Mouse (Mus musculus) kidney, embryonic 14.5 days (tissue): ENCODE measurements around the gene Fcer2a. TPM values are rescaled to one million over a fixed set of nuclear protein-coding genes. Genes with fewer than 3 reads are reported as not detected.
A peak's percentile ranks its signal among the peaks of the same experiment; 100 is the strongest.

ENCODE experiments used
- ATAC-seq: fragments of 200-750 bp; cut with Nextera tagmentation; 2 replicates; pipeline ENCODE4 v1.8.0; 2017; ENCODE audit warnings: moderate number of reproducible peaks, mild to moderate bottlenecking, moderate TSS enrichment, moderate library complexity; ENCODE audit not compliant: low FRiP score, low TSS enrichment
- H3K27ac ChIP-seq: fragments of 300-500 bp; sonication (generic); 2 replicates; pipeline ENCODE4 v1.5.1; 2014; ENCODE audit warnings: low read depth, mild to moderate bottlenecking, low read length, moderate library complexity, mixed read lengths
- H3K27me3 ChIP-seq: fragments of 300-500 bp; sonication (generic); 2 replicates; pipeline ENCODE4 v1.6.1; 2014; ENCODE audit warnings: mild to moderate bottlenecking, low read length; ENCODE audit not compliant: control insufficient read depth, insufficient read depth
- H3K36me3 ChIP-seq: fragments of 300-500 bp; sonication (generic); 2 replicates; pipeline ENCODE4 v1.6.1; 2014; ENCODE audit warnings: low read length, mixed read lengths; ENCODE audit not compliant: control insufficient read depth, insufficient read depth
- H3K4me1 ChIP-seq: fragments of 300-500 bp; sonication (generic); 2 replicates; pipeline ENCODE4 v1.6.1; 2014; ENCODE audit warnings: low read length, mixed read lengths; ENCODE audit not compliant: control insufficient read depth, insufficient read depth
- H3K4me2 ChIP-seq: fragments of 300-500 bp; sonication (generic); replicated peaks from 2 replicates; pipeline ENCODE4 v1.6.1; 2014; ENCODE audit warnings: low read depth, mild to moderate bottlenecking, low read length
- H3K4me3 ChIP-seq: fragments of 300-500 bp; sonication (generic); 2 replicates; pipeline ENCODE4 v1.5.1; 2014; ENCODE audit warnings: mild to moderate bottlenecking, low read length
- H3K9ac ChIP-seq: fragments of 300-500 bp; sonication (generic); 2 replicates; pipeline ENCODE4 v1.6.1; 2014; ENCODE audit warnings: low read depth, mild to moderate bottlenecking, low read length, moderate library complexity
- H3K9me3 ChIP-seq: fragments of 300-500 bp; sonication (generic); 2 replicates; pipeline ENCODE4 v1.6.1; 2016; ENCODE audit warnings: low read length; ENCODE audit not compliant: control insufficient read depth
- WGBS: fragments of 180-500 bp; shearing (Covaris S2); extraction: QIAGEN DNeasy Blood & Tissue Kit; methylation state at CpG from one replicate; pipeline ENCODE4 v1.1.7; 2014; 5-methylcytosine and 5-hydroxymethylcytosine counted together
- polyA plus RNA-seq: library from polyadenylated mRNA; unstranded; fragments of >200 nt; fragmentation: Nextera tagmentation; extraction: Ambion mirVana; gene quantifications from 2 replicates; pipeline ENCODE4 v1.2.1, GENCODE M21; 2014

Fcer2a gene
- polyA plus RNA-seq, result 0.09 and 0.30 TPM in 2 replicates

DNA sequence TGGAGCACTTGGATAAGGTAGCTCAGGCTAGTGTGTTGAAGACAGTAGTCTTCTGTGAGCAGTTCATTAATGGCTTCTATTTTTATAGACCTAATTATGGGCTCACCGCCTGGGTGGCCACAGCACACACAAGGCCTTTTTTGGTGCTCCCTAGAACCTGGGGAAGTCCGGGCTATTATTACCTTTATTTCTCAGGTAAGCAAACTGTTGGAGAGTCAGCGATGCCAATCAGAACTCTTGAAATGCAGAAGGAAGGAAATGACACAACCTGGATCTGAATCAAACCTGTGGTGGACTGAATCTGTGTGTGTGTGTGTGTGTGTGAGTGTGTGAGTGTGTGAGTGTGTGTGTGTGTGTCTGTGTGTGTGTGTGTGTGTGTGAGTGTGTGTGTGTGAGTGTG, at the start of gene Fcer2a:
Gene Fcer2a, minus strand, starts transcription at position 55 of the 400 bp plus-strand sequence.
- Histone ChIP-seq H3K9me3 (no peaks in the 10 kb centered on the region), H3K4me2 (no peak within 1 kb of the TSS), H3K4me3 (no peak within 1 kb of the TSS), H3K27ac (no peak within 1 kb of the TSS), H3K4me1 (no peaks in the 10 kb centered on the region), H3K27me3 (no peaks in the 10 kb centered on the region), H3K36me3 (no peaks in the 10 kb centered on the region), H3K9ac (no peak within 1 kb of the TSS)
- ATAC-seq, result no peak
- 79% methylated on average over 3 of the region's 3 CpGs for whole genome bisulfite sequencing

DNA sequence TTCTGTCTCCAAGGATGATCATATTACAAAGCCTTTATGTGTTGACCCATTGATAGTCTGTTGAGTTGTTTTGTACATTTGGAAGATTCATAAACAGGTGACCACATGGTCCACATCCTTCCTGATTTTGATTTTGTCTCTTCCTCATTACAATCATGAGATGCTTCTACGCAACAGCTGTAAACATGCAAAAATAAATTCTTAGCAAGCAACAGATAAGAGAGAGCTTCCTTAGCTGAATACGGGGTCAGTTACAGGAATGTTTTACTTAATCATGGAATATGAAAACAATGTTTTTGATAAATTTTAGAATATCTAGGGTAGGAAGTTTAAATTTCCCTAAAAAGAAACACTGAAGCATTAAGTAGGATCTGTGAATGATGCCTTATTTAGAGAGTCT, 43.0 kb upstream of the Fcer2a start:
- H3K9me3 ChIP-seq, result no peaks in the 10 kb centered on the region
- WGBS, result 92% methylated on average over 2 of the region's 2 CpGs
- no peak for ATAC-seq

DNA sequence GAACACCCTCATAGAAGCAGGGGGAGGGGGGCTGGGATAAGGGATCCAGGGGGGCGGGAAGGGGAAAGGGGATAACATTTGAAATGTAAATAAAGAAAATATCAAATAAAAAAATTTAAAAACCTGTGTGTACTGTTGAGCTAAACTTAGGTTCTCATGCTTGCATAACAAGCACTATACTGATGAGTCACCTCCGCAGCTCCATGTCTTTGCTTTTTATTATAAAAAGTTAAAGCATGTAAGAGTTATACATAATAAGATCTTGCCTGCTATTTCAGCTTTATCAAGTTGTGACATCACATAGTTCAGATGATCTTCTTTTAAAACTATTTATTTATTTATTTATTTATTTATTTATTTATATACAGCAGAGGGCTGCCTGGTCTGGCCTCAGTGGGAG, 41.6 kb upstream of the Fcer2a start:
- H3K4me3 ChIP-seq, result no peak overlapping the region
- ATAC-seq, result no peak
- H3K27me3 ChIP-seq, result no peaks in the 10 kb centered on the region
- H3K4me1 ChIP-seq, result no peaks in the 10 kb centered on the region
- no peak overlapping the region for H3K27ac ChIP-seq
- no peak overlapping the region for H3K4me2 ChIP-seq
- H3K9ac ChIP-seq, result no peak overlapping the region
- no peaks in the 10 kb centered on the region for H3K9me3 ChIP-seq
- no peaks in the 10 kb centered on the region for H3K36me3 ChIP-seq
- 91% methylated on average over 2 of the region's 2 CpGs for whole genome bisulfite sequencing

More for the DNA sequence above, 43.0 kb upstream of the Fcer2a start:
- H3K4me2 ChIP-seq, result no peak overlapping the region
- H3K4me3 ChIP-seq, result no peak overlapping the region
- no peaks in the 10 kb centered on the region for H3K27me3 ChIP-seq
- no peak overlapping the region for H3K9ac ChIP-seq
- no peak overlapping the region for H3K27ac ChIP-seq
- H3K36me3 ChIP-seq, result no peaks in the 10 kb centered on the region
- H3K4me1 ChIP-seq, result no peaks in the 10 kb centered on the region

DNA sequence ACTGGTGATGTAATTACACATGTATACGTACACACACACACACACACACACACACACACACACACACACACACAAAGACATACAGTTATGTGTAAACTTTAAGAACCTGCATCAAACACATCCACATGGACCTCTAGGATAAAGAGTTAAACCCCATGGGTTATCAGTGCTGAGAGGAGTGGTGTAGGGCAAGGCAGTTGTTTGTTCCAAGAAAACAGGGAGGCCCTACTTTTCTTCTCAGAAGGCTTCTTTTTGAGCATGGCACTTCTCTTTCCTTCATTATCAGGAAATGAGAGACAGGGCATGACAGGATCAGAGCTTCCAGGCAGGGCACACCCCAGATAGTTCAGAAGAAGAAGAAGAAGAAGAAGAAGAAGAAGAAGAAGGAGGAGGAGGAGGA, 40.1 kb upstream of the Fcer2a start:
- 60% methylated on average over 1 of the region's 1 CpGs for WGBS
- no peak for ATAC-seq
- Histone ChIP-seq H3K27ac (no peak overlapping the region), H3K9ac (no peak overlapping the region), H3K27me3 (no peaks in the 10 kb centered on the region), H3K4me2 (no peak overlapping the region), H3K4me3 (no peak overlapping the region), H3K9me3 (no peaks in the 10 kb centered on the region), H3K36me3 (no peaks in the 10 kb centered on the region), H3K4me1 (no peaks in the 10 kb centered on the region)

DNA sequence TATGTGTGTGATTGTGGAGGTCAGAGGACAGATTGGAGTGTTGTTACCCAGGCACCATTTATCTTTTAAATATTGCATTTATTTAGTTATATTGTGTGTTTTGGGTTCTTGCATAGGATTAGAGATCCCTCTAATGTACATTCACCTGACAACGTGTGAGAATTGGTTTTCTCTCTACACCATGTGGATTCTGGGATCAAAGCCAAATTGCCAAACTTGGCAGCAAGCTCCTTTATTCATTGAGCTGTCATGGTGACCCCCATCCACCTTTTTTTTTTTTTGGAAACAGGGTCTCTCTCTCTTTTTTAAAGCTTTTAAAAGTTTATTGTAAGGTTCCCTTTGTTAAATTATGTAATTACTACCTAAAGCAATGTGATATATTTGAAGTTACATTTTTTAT, 27.1 kb upstream of the Fcer2a start:
- H3K9me3 ChIP-seq, result no peaks in the 10 kb centered on the region
- H3K27ac ChIP-seq, result no peak overlapping the region
- no peak overlapping the region for H3K4me3 ChIP-seq
- H3K36me3 ChIP-seq, result no peaks in the 10 kb centered on the region
- H3K4me2 ChIP-seq, result no peak overlapping the region
- ATAC-seq, result no peak
- no peaks in the 10 kb centered on the region for H3K4me1 ChIP-seq
- no peak overlapping the region for H3K9ac ChIP-seq
- WGBS, result 41% methylated on average over 1 of the region's 1 CpGs
- no peaks in the 10 kb centered on the region for H3K27me3 ChIP-seq

DNA sequence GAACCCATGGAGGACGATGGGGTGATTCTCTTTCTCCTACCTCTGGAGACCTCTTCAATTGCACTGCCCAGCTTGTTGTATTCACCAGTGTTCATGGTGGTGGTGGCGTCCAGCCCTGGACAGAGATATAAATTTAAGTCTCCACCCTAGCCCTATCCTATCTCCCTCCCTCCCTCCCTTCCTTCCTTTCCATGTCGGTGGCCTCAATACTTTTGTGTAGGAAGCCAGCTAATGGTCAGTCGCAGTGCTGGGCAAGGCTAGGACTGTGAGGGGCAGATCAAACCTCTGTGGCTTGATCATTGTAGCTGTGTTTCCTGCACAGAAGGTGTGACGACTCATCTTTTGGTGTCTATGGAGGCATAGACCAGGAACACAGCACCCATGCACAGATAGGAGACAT, 26.6 kb upstream of the Fcer2a start, which contains the start of gene Clec4g:
Gene Clec4g, minus strand, starts transcription at position 101 of the 400 bp plus-strand sequence.
- Histone ChIP-seq H3K4me2 (no peak within 1 kb of the TSS), H3K27me3 (no peaks in the 10 kb centered on the region), H3K36me3 (no peaks in the 10 kb centered on the region), H3K9ac (no peak within 1 kb of the TSS), H3K4me3 (no peak within 1 kb of the TSS), H3K9me3 (no peaks in the 10 kb centered on the region), H3K27ac (no peak within 1 kb of the TSS), H3K4me1 (no peaks in the 10 kb centered on the region)
- no peak for ATAC-seq
- WGBS, result 62% methylated on average over 5 of the region's 5 CpGs

DNA sequence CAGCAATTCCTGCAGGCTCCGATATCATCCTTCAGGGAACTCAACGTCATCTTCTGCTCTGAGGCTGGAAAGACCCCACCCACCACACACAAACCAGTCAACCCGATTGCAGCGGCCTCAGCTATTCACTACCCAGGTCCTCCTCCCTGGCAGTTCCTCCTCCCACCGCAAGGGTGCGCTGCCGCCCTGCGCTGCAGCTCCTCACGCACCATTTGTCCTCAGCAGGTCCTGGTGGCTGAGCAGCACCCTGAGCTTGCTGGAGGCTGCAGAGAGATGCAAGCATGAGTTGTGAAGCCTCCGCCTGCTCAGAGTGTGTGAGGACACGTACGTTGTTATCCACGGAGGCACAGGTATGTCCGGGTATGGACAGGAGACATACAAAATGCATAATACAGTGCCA, 24.6 kb upstream of the Fcer2a start:
- no peak overlapping the region for H3K9ac ChIP-seq
- no peaks in the 10 kb centered on the region for H3K36me3 ChIP-seq
- H3K27ac ChIP-seq, result no peak overlapping the region
- H3K4me1 ChIP-seq, result no peaks in the 10 kb centered on the region
- WGBS, result 18% methylated on average over 14 of the region's 14 CpGs
- no peak overlapping the region for H3K4me2 ChIP-seq
- ATAC-seq, result peak; percentile 72
- H3K27me3 ChIP-seq, result no peaks in the 10 kb centered on the region
- H3K9me3 ChIP-seq, result no peaks in the 10 kb centered on the region
- no peak overlapping the region for H3K4me3 ChIP-seq

DNA sequence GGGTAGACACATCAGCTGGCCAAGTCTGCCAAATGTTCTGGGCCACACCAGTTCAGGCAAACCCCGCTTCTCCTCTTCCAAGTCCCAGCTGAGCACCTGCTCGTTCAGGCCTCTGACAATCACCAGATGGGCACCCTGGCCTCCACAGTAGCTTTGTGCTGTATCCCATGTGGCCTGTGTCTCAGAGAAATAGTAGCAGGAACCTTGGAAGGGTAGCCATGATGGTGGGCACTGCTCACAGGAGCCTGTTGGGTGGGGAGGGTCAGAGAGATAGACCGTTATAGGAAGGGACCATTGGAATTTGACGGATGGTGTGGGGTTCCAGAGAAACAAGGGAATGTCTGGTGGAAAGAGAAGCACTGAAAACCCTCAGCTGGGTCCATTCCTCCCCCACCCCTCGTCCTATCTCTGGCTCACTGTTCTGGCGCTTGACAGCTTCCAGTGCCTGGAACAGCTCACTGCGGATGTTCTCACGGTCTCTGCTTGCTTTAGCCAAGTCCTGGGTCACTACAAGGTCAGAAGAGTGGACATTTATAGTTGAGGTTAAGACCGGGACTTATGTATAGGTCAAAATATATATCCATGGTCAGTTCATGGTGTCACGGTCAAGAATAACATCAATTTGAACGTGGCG, 23.5 kb upstream of the Fcer2a start:
- ATAC-seq, result peak; percentile 67; the same call in 1 of the 2 replicates
- Histone ChIP-seq H3K9ac (no peak overlapping the region), H3K4me3 (no peak overlapping the region), H3K36me3 (no peaks in the 10 kb centered on the region), H3K4me2 (no peak overlapping the region), H3K9me3 (no peaks in the 10 kb centered on the region), H3K4me1 (no peaks in the 10 kb centered on the region), H3K27me3 (no peaks in the 10 kb centered on the region), H3K27ac (no peak overlapping the region)
- 56% methylated on average over 12 of the region's 12 CpGs for WGBS

DNA sequence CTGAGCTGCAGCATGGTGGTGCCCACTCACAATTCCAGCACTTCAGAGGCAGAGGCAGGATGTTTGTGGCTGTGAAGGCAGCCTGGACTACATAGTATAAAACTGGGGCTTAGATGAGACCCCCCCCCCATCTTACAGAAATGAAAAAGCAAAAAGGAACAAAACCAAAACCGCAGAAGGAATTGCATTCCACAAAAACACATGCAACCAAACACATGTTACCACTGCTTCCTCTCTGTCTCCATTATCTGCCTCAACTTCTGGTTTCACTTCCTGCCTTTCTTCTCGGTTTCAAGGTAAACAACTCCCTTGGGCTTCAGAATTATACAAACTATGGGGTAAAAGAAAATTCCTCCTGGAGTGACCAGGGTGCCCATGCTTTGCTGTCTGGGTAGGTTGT, 17.7 kb upstream of the Fcer2a start:
- no peak for ATAC-seq
- H3K9me3 ChIP-seq, result no peaks in the 10 kb centered on the region

More for the DNA sequence above, 17.7 kb upstream of the Fcer2a start:
- WGBS, result 47% methylated on average over 2 of the region's 2 CpGs
- no peak overlapping the region for H3K9ac ChIP-seq
- H3K27ac ChIP-seq, result no peak overlapping the region
- no peak overlapping the region for H3K4me2 ChIP-seq
- no peak overlapping the region for H3K4me3 ChIP-seq
- no peaks in the 10 kb centered on the region for H3K36me3 ChIP-seq
- no peaks in the 10 kb centered on the region for H3K4me1 ChIP-seq
- no peaks in the 10 kb centered on the region for H3K27me3 ChIP-seq
